In genomic region chr16:94370915-94371300, GRCm38 (mm10) we compare ENCODE assay signal across 8 mouse cellular contexts. TPM values are rescaled to one million over a fixed set of nuclear protein-coding genes. Genes with fewer than 3 reads are reported as not detected.
DNase-seq lines count a peak whose midpoint lies in the region; ATAC-seq lines count a peak whose summit lies in the region.

No protein-coding gene starts in this region.

- H3K36me3 ChIP-seq in hindbrain, embryonic 15.5 days = no peaks in the 10 kb centered on the region
- H3K36me3 ChIP-seq in limb, embryonic 11.5 days (ENCODE audit: control insufficient read depth, insufficient read depth, low read length) = no peaks in the 10 kb centered on the region
- H3K36me3 ChIP-seq in midbrain, embryonic 11.5 days (ENCODE audit: control insufficient read depth, insufficient read depth, low read length) = no peaks in the 10 kb centered on the region
- 0 out of 2 replicates have a peak, but pooled peaks cover 3% of the 10 kb centered on the region for H3K36me3 ChIP-seq in splenic B cell, adult 2 months (ENCODE audit: control insufficient read depth, insufficient read depth, low read length, poor library complexity, severe bottlenecking)

- peak; percentile 77 for ATAC-seq in hindbrain, embryonic 15.5 days (ENCODE audit: low FRiP score, low read depth)
- peak; percentile 77 for ATAC-seq in limb, embryonic 11.5 days (ENCODE audit: insufficient number of reproducible peaks, low FRiP score, low TSS enrichment, low read depth)
- peak; percentile 78 for ATAC-seq in midbrain, embryonic 11.5 days (ENCODE audit: low FRiP score)

- H3K9me3 ChIP-seq in hindbrain, embryonic 15.5 days = no peaks in the 10 kb centered on the region
- no peaks in the 10 kb centered on the region for H3K9me3 ChIP-seq in limb, embryonic 11.5 days (ENCODE audit: control insufficient read depth, low read length)
- H3K9me3 ChIP-seq in midbrain, embryonic 11.5 days (ENCODE audit: control insufficient read depth, low read length) = no peaks in the 10 kb centered on the region

- H3K4me2 ChIP-seq in hindbrain, embryonic 15.5 days = peak overlapping the region; percentile 56
- peak overlapping the region; percentile 60 for H3K4me2 ChIP-seq in limb, embryonic 11.5 days (ENCODE audit: low read depth, severe bottlenecking)
- peak overlapping the region; percentile 71 for H3K4me2 ChIP-seq in midbrain, embryonic 11.5 days

- H3K27me3 ChIP-seq in hindbrain, embryonic 15.5 days = no peaks in the 10 kb centered on the region
- no peaks in the 10 kb centered on the region for H3K27me3 ChIP-seq in limb, embryonic 11.5 days (ENCODE audit: control insufficient read depth, insufficient read depth, low read length)
- H3K27me3 ChIP-seq in midbrain, embryonic 11.5 days (ENCODE audit: control insufficient read depth, insufficient read depth, low read length) = no peaks in the 10 kb centered on the region
- no peaks in the 10 kb centered on the region for H3K27me3 ChIP-seq in splenic B cell, adult 2 months (ENCODE audit: control insufficient read depth, insufficient read depth, low read length, poor library complexity, severe bottlenecking)

- peak overlapping the region; percentile 100 for H3K27ac ChIP-seq in hindbrain, embryonic 15.5 days (replicated peaks)
- peak overlapping the region; percentile 93 for H3K27ac ChIP-seq in limb, embryonic 11.5 days (replicated peaks; ENCODE audit: low read depth, low read length)
- H3K27ac ChIP-seq in midbrain, embryonic 11.5 days (ENCODE audit: low read depth, low read length) = peak overlapping the region; percentile 96

- under 1% methylated on average over 43 of the region's 43 CpGs for WGBS in hindbrain, embryonic 15.5 days
- under 1% methylated on average over 42 of the region's 43 CpGs for WGBS in limb, embryonic 11.5 days
- 0% methylated on average over 41 of the region's 43 CpGs for WGBS in midbrain, embryonic 11.5 days

- peak overlapping the region; percentile 83 for H3K9ac ChIP-seq in hindbrain, embryonic 15.5 days
- peak overlapping the region; percentile 96 for H3K9ac ChIP-seq in limb, embryonic 11.5 days (ENCODE audit: low read length)
- H3K9ac ChIP-seq in midbrain, embryonic 11.5 days (ENCODE audit: low read length) = peak overlapping the region; percentile 96

- DNase-seq in heart, adult 11 months = peak; percentile 99
- no peak for DNase-seq in heart, postnatal 25 days (ENCODE audit: low spot score)
- peak; percentile 48 for DNase-seq in c-Kit-positive CD71-positive TER-119-positive erythroid progenitor cells, embryonic 14.5 days (ENCODE audit: low spot score)
- DNase-seq in forelimb bud, embryonic 11.5 days (ENCODE audit: low read depth, low spot score) = peak; percentile 69
- DNase-seq in limb, embryonic 11.5 days (ENCODE audit: low spot score) = peak; percentile 81
- DNase-seq in midbrain, embryonic 11.5 days (ENCODE audit: low spot score, missing footprints) = no peak
- peak; percentile 83 for DNase-seq in splenic B cell, adult 2 months (ENCODE audit: low read depth, low spot score)

- H3K4me3 ChIP-seq in hindbrain, embryonic 15.5 days = peak overlapping the region; percentile 60
- H3K4me3 ChIP-seq in limb, embryonic 11.5 days (ENCODE audit: low read depth, low read length) = peak overlapping the region; percentile 80
- H3K4me3 ChIP-seq in midbrain, embryonic 11.5 days (ENCODE audit: low read depth, low read length) = peak overlapping the region; percentile 88

- intact Hi-C loops in heart, postnatal 25 days (cut with DNase I) = loop anchor here (10.0 kb wide), 1 partner anchor 194 kb away; no protein-coding TSS in a partner anchor

- peaks cover 47% of the 10 kb centered on the region for H3K4me1 ChIP-seq in hindbrain, embryonic 15.5 days (replicated peaks)
- H3K4me1 ChIP-seq in limb, embryonic 11.5 days (ENCODE audit: control insufficient read depth, insufficient read depth, low read length) = peaks cover 8% of the 10 kb centered on the region; the same call in 1 of the 2 replicates
- H3K4me1 ChIP-seq in midbrain, embryonic 11.5 days (ENCODE audit: control insufficient read depth, insufficient read depth, low read length) = peaks cover 15% of the 10 kb centered on the region

RNA-seq across cellular contexts. Expression of gene Ttc3, which starts 0.5 kb away (rescaled TPM):
- total RNA-seq in heart, postnatal 25 days (2021) = 10 to 100 TPM; 78.6 to 82.9 TPM
- 845 and 859 TPM in 2 replicates for polyA plus RNA-seq in hindbrain, embryonic 15.5 days (2015; fragmentation: Nextera tagmentation; extraction: Ambion mirVana)
- polyA plus RNA-seq in limb, embryonic 11.5 days (2014; fragmentation: Nextera tagmentation; extraction: Ambion mirVana) = 328 and 349 TPM in 2 replicates
- polyA plus RNA-seq in midbrain, embryonic 11.5 days (2014; fragmentation: Nextera tagmentation; extraction: Ambion mirVana) = 489 and 614 TPM in 2 replicates

RNA-seq across cellular contexts. Expression of gene Pigp, which starts 0.7 kb away (rescaled TPM):
- 10 to 100 TPM; 88.2 to 91.8 TPM for total RNA-seq in heart, postnatal 25 days (2021)
- 104 and 127 TPM in 2 replicates for polyA plus RNA-seq in hindbrain, embryonic 15.5 days (2015; fragmentation: Nextera tagmentation; extraction: Ambion mirVana)
- 70.0 and 74.2 TPM in 2 replicates for polyA plus RNA-seq in limb, embryonic 11.5 days (2014; fragmentation: Nextera tagmentation; extraction: Ambion mirVana)
- 93.9 and 96.3 TPM in 2 replicates for polyA plus RNA-seq in midbrain, embryonic 11.5 days (2014; fragmentation: Nextera tagmentation; extraction: Ambion mirVana)

RNA-seq across cellular contexts. Expression of gene Ripply3, which starts 42.7 kb away (rescaled TPM):
- total RNA-seq in heart, postnatal 25 days (2021) = 1 to 10 TPM; 3.9 to 4.3 TPM
- 0.94 and 1.1 TPM in 2 replicates for polyA plus RNA-seq in hindbrain, embryonic 15.5 days (2015; fragmentation: Nextera tagmentation; extraction: Ambion mirVana)
- 3.9 and 4.3 TPM in 2 replicates for polyA plus RNA-seq in limb, embryonic 11.5 days (2014; fragmentation: Nextera tagmentation; extraction: Ambion mirVana)
- polyA plus RNA-seq in midbrain, embryonic 11.5 days (2014; fragmentation: Nextera tagmentation; extraction: Ambion mirVana) = 5.3 and 6.0 TPM in 2 replicates

RNA-seq across cellular contexts. Expression of gene Hlcs, which starts 57.5 kb away (rescaled TPM):
- total RNA-seq in heart, postnatal 25 days (2021) = 1 to 10 TPM; 5.0 to 5.7 TPM
- polyA plus RNA-seq in hindbrain, embryonic 15.5 days (2015; fragmentation: Nextera tagmentation; extraction: Ambion mirVana) = 9.4 and 9.6 TPM in 2 replicates
- 8.4 and 10.4 TPM in 2 replicates for polyA plus RNA-seq in limb, embryonic 11.5 days (2014; fragmentation: Nextera tagmentation; extraction: Ambion mirVana)
- polyA plus RNA-seq in midbrain, embryonic 11.5 days (2014; fragmentation: Nextera tagmentation; extraction: Ambion mirVana) = 8.0 and 8.1 TPM in 2 replicates

Comparison
In these comparisons a context has a peak if more than half of its experiments do, and no peak if none do; other contexts are left out.
1. DNase-seq: peak in heart, adult 11 months (single experiment), c-Kit-positive CD71-positive TER-119-positive erythroid progenitor cells, embryonic 14.5 days (single experiment), forelimb bud, embryonic 11.5 days (single experiment), limb, embryonic 11.5 days (single experiment) and splenic B cell, adult 2 months (single experiment); none in heart, postnatal 25 days (single experiment) and midbrain, embryonic 11.5 days (single experiment).
2. Peak in every context shown above with its lines, with median percentiles within 50 percentile points of each other: ATAC-seq, H3K27ac ChIP-seq, H3K4me2 ChIP-seq, H3K4me3 ChIP-seq and H3K9ac ChIP-seq.